Mouse (Mus musculus): ENCODE data around the gene Ist1. TPM values are rescaled to one million over a fixed set of nuclear protein-coding genes. Genes with fewer than 3 reads are reported as not detected.

The Ist1 gene
- polyA plus RNA-seq, 1 experiment from 2014 or later, result 160 TPM

DNA sequence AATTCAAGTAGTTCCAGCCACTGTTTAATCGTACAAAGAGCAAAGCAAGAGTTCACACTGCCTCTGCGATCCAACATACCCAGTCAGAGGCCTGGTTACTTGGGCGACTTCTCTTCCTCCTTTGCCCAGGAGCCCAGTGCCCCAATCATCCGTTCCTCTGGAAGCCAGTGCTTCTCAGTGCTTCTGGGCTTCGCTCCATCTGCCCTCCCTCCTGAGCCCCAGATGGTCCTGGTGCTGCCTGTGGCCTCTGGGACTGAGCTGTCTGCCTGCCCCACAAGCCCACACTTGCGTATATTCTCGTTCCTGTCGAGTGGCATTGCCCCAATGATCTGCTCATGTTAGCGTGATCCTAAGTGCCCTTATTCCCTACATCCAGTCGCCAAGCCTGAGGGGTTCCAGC, 42.3 kb downstream of the Ist1 start:
- Histone ChIP-seq H3K4me1 (ENCODE audit: insufficient read depth, low read length) (no peaks in the 10 kb centered on the region), H3K9ac (replicated peaks; ENCODE audit: low read length) (no peak overlapping the region), H3K36me3 (ENCODE audit: insufficient read depth, low read length) (no peaks in the 10 kb centered on the region), H3K4me2 (replicated peaks; ENCODE audit: low read depth, low read length) (no peak overlapping the region), H3K9me3 (ENCODE audit: low read length) (no peaks in the 10 kb centered on the region), H3K27me3 (ENCODE audit: insufficient read depth, low read length) (no peaks in the 10 kb centered on the region), H3K27ac (ENCODE audit: low read length) (no peak overlapping the region), H3K4me3 (ENCODE audit: low read length) (no peak overlapping the region)
- no peak for ATAC-seq (ENCODE audit: low FRiP score, low TSS enrichment)
- 74% methylated on average over 10 of the region's 10 CpGs for WGBS

DNA sequence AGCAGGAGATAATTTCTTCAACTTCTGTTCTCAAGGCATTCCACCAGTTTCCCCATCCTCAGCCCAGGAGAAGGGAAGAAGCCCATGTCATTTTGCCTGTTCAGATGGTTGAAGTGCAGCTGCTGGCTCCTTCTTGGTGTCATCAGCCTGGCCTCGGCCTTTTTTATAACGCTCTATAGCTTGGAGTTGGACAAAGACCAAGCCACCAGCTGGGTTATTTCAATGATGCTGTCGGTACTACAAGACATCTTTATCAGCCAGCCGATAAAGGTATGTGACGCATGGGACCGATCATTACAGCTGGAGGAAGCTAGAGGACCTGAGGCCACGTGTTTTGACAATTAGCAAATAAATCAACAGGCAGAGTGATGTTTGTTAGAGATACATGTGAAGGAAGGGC, 44.6 kb downstream of the Ist1 start:
- no peak overlapping the region for H3K27ac ChIP-seq (ENCODE audit: low read length)
- H3K9ac ChIP-seq (replicated peaks; ENCODE audit: low read length), result no peak overlapping the region
- WGBS, result 42% methylated on average over 7 of the region's 7 CpGs
- no peaks in the 10 kb centered on the region for H3K9me3 ChIP-seq (ENCODE audit: low read length)
- no peak overlapping the region for H3K4me3 ChIP-seq (ENCODE audit: low read length)
- H3K27me3 ChIP-seq (ENCODE audit: insufficient read depth, low read length), result no peaks in the 10 kb centered on the region
- ATAC-seq (ENCODE audit: low FRiP score, low TSS enrichment), result no peak
- no peak overlapping the region for H3K4me2 ChIP-seq (replicated peaks; ENCODE audit: low read depth, low read length)
- no peaks in the 10 kb centered on the region for H3K36me3 ChIP-seq (ENCODE audit: insufficient read depth, low read length)
- no peaks in the 10 kb centered on the region for H3K4me1 ChIP-seq (ENCODE audit: insufficient read depth, low read length)

DNA sequence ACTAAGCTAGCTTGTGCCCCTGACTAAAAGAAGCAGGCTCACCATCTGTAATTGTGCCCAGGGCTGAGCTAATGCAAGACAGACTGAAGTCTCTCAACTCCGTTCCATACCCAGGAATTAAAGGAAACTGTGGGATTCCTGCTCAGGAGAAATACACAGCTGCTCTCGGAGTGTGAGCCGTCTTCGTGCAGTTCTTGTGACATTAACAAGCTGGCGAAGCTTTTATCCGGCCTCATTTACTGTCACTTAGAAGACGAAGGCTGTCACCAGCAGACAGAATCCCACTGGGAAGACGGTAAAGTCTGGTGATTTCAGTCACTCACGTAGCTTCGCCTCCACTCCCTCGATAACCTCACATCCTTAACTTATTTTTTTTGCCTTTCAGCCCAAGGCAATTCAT, 45.7 kb downstream of the Ist1 start:
- no peaks in the 10 kb centered on the region for H3K9me3 ChIP-seq (ENCODE audit: low read length)
- no peaks in the 10 kb centered on the region for H3K4me1 ChIP-seq (ENCODE audit: insufficient read depth, low read length)
- H3K4me3 ChIP-seq (ENCODE audit: low read length), result no peak overlapping the region
- H3K9ac ChIP-seq (replicated peaks; ENCODE audit: low read length), result no peak overlapping the region
- H3K4me2 ChIP-seq (replicated peaks; ENCODE audit: low read depth, low read length), result no peak overlapping the region
- no peaks in the 10 kb centered on the region for H3K36me3 ChIP-seq (ENCODE audit: insufficient read depth, low read length)
- WGBS, result 56% methylated on average over 11 of the region's 11 CpGs
- no peak overlapping the region for H3K27ac ChIP-seq (ENCODE audit: low read length)
- no peaks in the 10 kb centered on the region for H3K27me3 ChIP-seq (ENCODE audit: insufficient read depth, low read length)
- ATAC-seq (ENCODE audit: low FRiP score, low TSS enrichment), result no peak

DNA sequence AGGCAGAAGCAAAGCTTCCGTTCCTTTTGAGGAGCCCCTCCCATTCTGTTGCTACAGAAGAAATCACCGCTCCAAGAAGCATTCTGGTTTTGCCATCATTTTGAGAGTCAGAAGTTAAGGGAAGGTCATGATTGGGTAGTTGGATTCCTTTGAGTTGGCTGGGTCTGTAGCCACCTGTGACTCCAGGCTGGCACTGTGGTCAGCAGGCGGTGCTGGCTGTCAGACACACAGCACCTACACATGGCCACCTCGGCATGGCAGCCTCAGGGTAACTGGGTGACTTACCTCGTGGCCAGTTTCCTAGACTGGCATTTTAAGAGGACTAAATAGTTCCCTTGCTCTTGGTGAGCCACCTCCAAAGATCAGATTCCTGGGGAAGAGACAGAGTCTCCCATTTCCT, 51.8 kb downstream of the Ist1 start:
- Histone ChIP-seq H3K4me1 (ENCODE audit: insufficient read depth, low read length) (no peaks in the 10 kb centered on the region), H3K4me3 (ENCODE audit: low read length) (no peak overlapping the region), H3K36me3 (ENCODE audit: insufficient read depth, low read length) (no peaks in the 10 kb centered on the region), H3K9ac (replicated peaks; ENCODE audit: low read length) (no peak overlapping the region), H3K4me2 (replicated peaks; ENCODE audit: low read depth, low read length) (no peak overlapping the region), H3K27ac (ENCODE audit: low read length) (no peak overlapping the region), H3K9me3 (ENCODE audit: low read length) (no peaks in the 10 kb centered on the region), H3K27me3 (ENCODE audit: insufficient read depth, low read length) (0 out of 2 replicates have a peak, but pooled peaks cover 2% of the 10 kb centered on the region)
- ATAC-seq (ENCODE audit: low FRiP score, low TSS enrichment), result no peak
- WGBS, result 72% methylated on average over 5 of the region's 5 CpGs

DNA sequence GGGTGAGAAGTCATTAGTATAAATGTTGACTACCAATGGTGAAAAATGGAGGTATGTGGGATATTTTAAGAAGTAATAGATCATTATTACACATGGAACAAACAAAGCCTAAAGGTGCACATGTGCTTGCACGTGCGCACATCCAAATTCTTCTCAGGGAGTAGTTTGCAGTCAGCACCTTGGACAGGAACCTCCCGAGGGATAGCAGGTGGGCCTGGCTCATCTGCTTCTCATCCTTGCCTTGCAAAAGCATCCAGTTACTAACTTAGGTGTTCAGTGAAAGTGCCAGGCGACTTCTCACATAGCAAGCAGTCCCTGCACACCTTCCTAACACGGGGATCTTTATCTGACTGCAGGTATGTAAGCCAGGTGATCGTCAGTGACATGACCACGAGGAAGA, 52.6 kb downstream of the Ist1 start:
- H3K9ac ChIP-seq (replicated peaks; ENCODE audit: low read length), result no peak overlapping the region
- H3K4me2 ChIP-seq (replicated peaks; ENCODE audit: low read depth, low read length), result no peak overlapping the region
- no peak overlapping the region for H3K4me3 ChIP-seq (ENCODE audit: low read length)
- no peaks in the 10 kb centered on the region for H3K4me1 ChIP-seq (ENCODE audit: insufficient read depth, low read length)
- H3K27ac ChIP-seq (ENCODE audit: low read length), result no peak overlapping the region
- H3K36me3 ChIP-seq (ENCODE audit: insufficient read depth, low read length), result no peaks in the 10 kb centered on the region
- WGBS, result 55% methylated on average over 7 of the region's 7 CpGs
- no peaks in the 10 kb centered on the region for H3K9me3 ChIP-seq (ENCODE audit: low read length)
- ATAC-seq (ENCODE audit: low FRiP score, low TSS enrichment), result no peak
- 0 out of 2 replicates have a peak, but pooled peaks cover 2% of the 10 kb centered on the region for H3K27me3 ChIP-seq (ENCODE audit: insufficient read depth, low read length)

DNA sequence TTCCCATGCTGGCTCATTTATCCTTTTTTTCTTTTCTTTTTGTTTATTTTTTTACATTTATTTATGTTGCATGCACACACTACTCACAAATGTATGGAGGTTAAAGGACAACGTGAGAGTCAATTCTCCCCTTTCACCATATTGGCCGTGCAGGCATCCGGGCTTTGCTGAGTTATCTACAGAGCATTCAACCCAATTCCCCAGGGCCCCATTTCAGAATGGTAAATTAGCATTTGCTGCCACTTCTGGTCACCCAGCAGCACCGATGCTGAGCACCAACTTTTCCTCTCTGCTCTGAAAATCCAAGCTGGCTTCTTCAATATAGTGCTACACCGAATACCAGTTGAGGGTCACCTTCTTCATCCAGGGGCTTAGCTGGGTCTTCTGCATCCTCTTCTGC, 54.2 kb downstream of the Ist1 start:
- ATAC-seq (ENCODE audit: low FRiP score, low TSS enrichment), result no peak
- Histone ChIP-seq H3K27ac (ENCODE audit: low read length) (no peak overlapping the region), H3K36me3 (ENCODE audit: insufficient read depth, low read length) (no peaks in the 10 kb centered on the region), H3K4me3 (ENCODE audit: low read length) (no peak overlapping the region), H3K27me3 (ENCODE audit: insufficient read depth, low read length) (0 out of 2 replicates have a peak, but pooled peaks cover 2% of the 10 kb centered on the region), H3K9ac (replicated peaks; ENCODE audit: low read length) (no peak overlapping the region), H3K4me1 (ENCODE audit: insufficient read depth, low read length) (no peaks in the 10 kb centered on the region), H3K4me2 (replicated peaks; ENCODE audit: low read depth, low read length) (no peak overlapping the region), H3K9me3 (ENCODE audit: low read length) (no peaks in the 10 kb centered on the region)
- WGBS, result 74% methylated on average over 5 of the region's 5 CpGs

DNA sequence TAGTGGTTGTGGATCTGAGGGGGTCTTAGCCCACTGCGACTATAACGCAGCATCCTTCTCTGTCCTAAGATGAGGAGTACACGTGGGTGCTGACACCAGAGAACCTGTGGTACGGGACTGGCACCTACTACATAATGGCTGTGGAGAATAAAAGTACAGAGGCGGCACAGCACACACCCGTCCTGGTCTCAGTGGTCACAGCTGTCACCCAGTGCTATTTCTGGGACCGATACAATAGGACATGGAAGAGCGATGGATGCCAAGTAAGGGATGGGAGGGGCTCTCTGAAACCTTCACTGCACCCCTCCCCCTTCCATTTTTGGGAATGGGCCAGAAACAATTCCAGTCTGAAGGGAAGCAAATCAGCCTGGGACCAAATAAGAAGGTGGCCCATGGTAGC, 57.9 kb downstream of the Ist1 start:
- no peak overlapping the region for H3K4me3 ChIP-seq (ENCODE audit: low read length)
- 93% methylated on average over 8 of the region's 8 CpGs for WGBS
- H3K4me1 ChIP-seq (ENCODE audit: insufficient read depth, low read length), result no peaks in the 10 kb centered on the region
- no peaks in the 10 kb centered on the region for H3K9me3 ChIP-seq (ENCODE audit: low read length)
- H3K9ac ChIP-seq (replicated peaks; ENCODE audit: low read length), result no peak overlapping the region
- ATAC-seq (ENCODE audit: low FRiP score, low TSS enrichment), result no peak
- H3K27me3 ChIP-seq (ENCODE audit: insufficient read depth, low read length), result 0 out of 2 replicates have a peak, but pooled peaks cover 2% of the 10 kb centered on the region
- H3K4me2 ChIP-seq (replicated peaks; ENCODE audit: low read depth, low read length), result no peak overlapping the region
- no peak overlapping the region for H3K27ac ChIP-seq (ENCODE audit: low read length)
- H3K36me3 ChIP-seq (ENCODE audit: insufficient read depth, low read length), result no peaks in the 10 kb centered on the region

DNA sequence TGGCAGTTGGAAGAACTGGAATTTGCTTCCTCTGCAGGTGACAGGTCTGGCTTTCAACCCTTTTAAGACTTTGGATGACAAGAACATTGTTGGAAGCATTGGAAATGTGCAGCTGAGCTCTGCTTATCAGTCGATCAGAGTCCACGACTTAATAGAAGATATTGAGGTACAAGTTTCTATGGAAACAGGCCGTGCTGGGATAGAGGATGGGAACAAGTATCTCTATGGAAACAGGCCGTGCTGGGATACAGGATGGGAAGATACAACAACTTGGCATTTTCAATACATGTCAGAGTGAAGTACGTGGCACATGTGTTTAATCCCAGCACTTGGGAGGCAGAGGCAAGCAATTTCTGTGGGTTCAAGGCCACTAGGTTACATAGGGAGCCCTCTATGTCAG, 60.6 kb downstream of the Ist1 start:
- Histone ChIP-seq H3K36me3 (ENCODE audit: insufficient read depth, low read length) (no peaks in the 10 kb centered on the region), H3K9me3 (ENCODE audit: low read length) (no peaks in the 10 kb centered on the region), H3K4me3 (ENCODE audit: low read length) (no peak overlapping the region), H3K4me1 (ENCODE audit: insufficient read depth, low read length) (no peaks in the 10 kb centered on the region), H3K27ac (ENCODE audit: low read length) (no peak overlapping the region), H3K9ac (replicated peaks; ENCODE audit: low read length) (no peak overlapping the region), H3K27me3 (ENCODE audit: insufficient read depth, low read length) (no peaks in the 10 kb centered on the region), H3K4me2 (replicated peaks; ENCODE audit: low read depth, low read length) (no peak overlapping the region)
- no peak for ATAC-seq (ENCODE audit: low FRiP score, low TSS enrichment)
- 83% methylated on average over 5 of the region's 5 CpGs for WGBS

DNA sequence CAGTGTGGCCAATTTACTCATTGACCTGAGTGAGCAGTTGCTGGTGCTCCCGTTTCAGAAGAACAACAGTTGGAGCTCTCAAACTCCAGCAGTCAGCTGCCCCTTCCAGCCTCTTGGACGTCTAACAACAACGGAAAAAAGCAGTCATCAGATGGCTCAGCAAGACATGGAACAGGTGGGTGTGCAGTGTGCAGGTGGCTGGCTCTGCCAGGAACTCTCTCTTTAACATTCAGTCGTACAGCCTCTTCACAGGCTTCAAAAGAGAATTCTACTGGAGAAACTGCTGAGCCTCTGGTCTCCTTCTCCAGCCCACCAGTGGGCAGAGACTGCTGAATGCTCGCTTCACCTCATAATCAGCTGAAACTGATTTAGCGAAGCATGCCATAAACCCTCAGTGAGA, 64.4 kb downstream of the Ist1 start:
- H3K27me3 ChIP-seq (ENCODE audit: insufficient read depth, low read length), result no peaks in the 10 kb centered on the region
- H3K4me2 ChIP-seq (replicated peaks; ENCODE audit: low read depth, low read length), result no peak overlapping the region
- no peak overlapping the region for H3K4me3 ChIP-seq (ENCODE audit: low read length)
- ATAC-seq (ENCODE audit: low FRiP score, low TSS enrichment), result no peak
- H3K4me1 ChIP-seq (ENCODE audit: insufficient read depth, low read length), result no peaks in the 10 kb centered on the region
- no peaks in the 10 kb centered on the region for H3K36me3 ChIP-seq (ENCODE audit: insufficient read depth, low read length)
- peaks cover 6% of the 10 kb centered on the region; the same call in 1 of the 2 replicates for H3K9me3 ChIP-seq (ENCODE audit: low read length)
- no peak overlapping the region for H3K9ac ChIP-seq (replicated peaks; ENCODE audit: low read length)
- no peak overlapping the region for H3K27ac ChIP-seq (ENCODE audit: low read length)
- WGBS, result 64% methylated on average over 6 of the region's 6 CpGs
